Mouse (Mus musculus) midbrain, embryonic 14.5 days (tissue): ENCODE measurements around the gene Pck1. TPM values are rescaled to one million over a fixed set of nuclear protein-coding genes. Genes with fewer than 3 reads are reported as not detected.

Experiments
- ATAC-seq: fragments of 200-750 bp; cut with Nextera tagmentation; 2 replicates; pipeline ENCODE4 v1.8.0; 2017; ENCODE audit warnings: moderate number of reproducible peaks, moderate library complexity; ENCODE audit not compliant: low FRiP score, low TSS enrichment
- DNase-seq: peaks from one replicate; pipeline ENCODE4 v3.0.0-alpha.2; 2015
- H3K27ac ChIP-seq: fragments of 300-500 bp; sonication (generic); replicated peaks from 2 replicates; pipeline ENCODE4 v1.5.1; 2014; ENCODE audit warnings: mild to moderate bottlenecking, low read depth, low read length, moderate library complexity
- H3K27me3 ChIP-seq: fragments of 300-500 bp; sonication (generic); 2 replicates; pipeline ENCODE4 v1.6.1; 2014; ENCODE audit warnings: low read length, control low read depth, mixed read lengths; ENCODE audit not compliant: control insufficient read depth, insufficient read depth
- H3K36me3 ChIP-seq: fragments of 300-500 bp; sonication (generic); 2 replicates; pipeline ENCODE4 v1.6.1; 2014; ENCODE audit warnings: low read length, control low read depth; ENCODE audit not compliant: control insufficient read depth, insufficient read depth
- H3K4me1 ChIP-seq: fragments of 300-500 bp; sonication (generic); 2 replicates; pipeline ENCODE4 v1.6.1; 2014; ENCODE audit warnings: mild to moderate bottlenecking, antibody characterized with exemption, low read length, control low read depth; ENCODE audit not compliant: control insufficient read depth, insufficient read depth
- H3K4me2 ChIP-seq: fragments of 300-500 bp; sonication (generic); 2 replicates; pipeline ENCODE4 v1.6.1; 2014; ENCODE audit warnings: mild to moderate bottlenecking, low read length, moderate library complexity
- H3K4me3 ChIP-seq: fragments of 300-500 bp; sonication (generic); replicated peaks from 2 replicates; pipeline ENCODE4 v1.5.1; 2014; ENCODE audit warnings: low read depth, low read length
- H3K9ac ChIP-seq: fragments of 300-500 bp; sonication (generic); replicated peaks from 2 replicates; pipeline ENCODE4 v1.6.1; 2014; ENCODE audit warnings: mild to moderate bottlenecking, low read length, moderate library complexity
- H3K9me3 ChIP-seq: fragments of 300-500 bp; sonication (generic); 2 replicates; pipeline ENCODE4 v1.6.1; 2016; ENCODE audit warnings: low read length, control low read depth, mixed read lengths; ENCODE audit not compliant: control insufficient read depth
- WGBS: fragments of 180-500 bp; shearing (Covaris S2); extraction: QIAGEN DNeasy Blood & Tissue Kit; methylation state at CpG from one replicate; pipeline ENCODE4 v1.1.7; 2014; 5-methylcytosine and 5-hydroxymethylcytosine counted together
- polyA plus RNA-seq: library from polyadenylated mRNA; unstranded; fragments of >200 nt; fragmentation: Nextera tagmentation; extraction: Ambion mirVana; gene quantifications from 2 replicates; pipeline ENCODE4 v1.2.1, GENCODE M21; 2014

Gene Pck1
- polyA plus RNA-seq, 1 experiment from 2014 or later: not detected

DNA sequence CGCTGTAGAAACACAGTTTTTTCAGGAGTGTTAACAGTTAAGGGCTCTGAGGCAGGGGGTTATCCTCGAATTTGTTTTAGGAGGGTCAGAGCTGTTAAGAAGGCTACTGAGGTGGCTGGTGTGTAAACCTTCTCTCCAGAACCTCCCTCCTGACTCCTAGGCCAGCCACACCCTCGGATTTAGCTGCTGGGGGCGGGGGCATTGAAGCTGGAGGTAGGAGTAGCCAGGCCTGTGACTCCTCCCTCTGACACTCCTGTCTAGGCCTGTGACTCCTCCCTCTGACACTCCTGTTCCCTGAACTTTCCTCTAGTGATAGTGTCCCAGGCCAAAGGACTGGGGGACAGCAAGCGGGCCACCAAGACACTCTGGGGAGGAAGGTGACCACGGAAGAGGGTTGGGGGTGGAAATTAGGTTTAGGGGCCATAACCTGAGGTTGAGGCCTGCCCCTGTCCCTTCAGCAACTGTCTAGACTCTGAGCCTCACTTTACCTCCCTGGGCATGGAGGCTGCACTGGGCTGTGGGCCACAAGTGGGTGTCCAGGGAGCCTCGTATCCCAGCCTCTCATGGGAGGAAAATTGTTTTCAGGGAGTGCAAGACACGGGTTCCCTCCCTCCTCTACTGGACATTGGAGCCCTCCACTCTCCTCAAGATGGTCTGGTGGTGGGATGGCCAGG, 34.5 kb downstream of the Pck1 start:
- H3K36me3 ChIP-seq: no peaks in the 10 kb centered on the region
- no peak overlapping the region for H3K4me3 ChIP-seq
- H3K9ac ChIP-seq: no peak overlapping the region
- 0 out of 2 replicates have a peak, but pooled peaks cover 4% of the 10 kb centered on the region for H3K27me3 ChIP-seq
- DNase-seq (no peak), ATAC-seq (no peak)
- WGBS: 43% methylated on average over 8 of the region's 8 CpGs
- no peaks in the 10 kb centered on the region for H3K4me1 ChIP-seq
- H3K27ac ChIP-seq: no peak overlapping the region
- H3K4me2 ChIP-seq: no peak overlapping the region
- H3K9me3 ChIP-seq: no peaks in the 10 kb centered on the region

DNA sequence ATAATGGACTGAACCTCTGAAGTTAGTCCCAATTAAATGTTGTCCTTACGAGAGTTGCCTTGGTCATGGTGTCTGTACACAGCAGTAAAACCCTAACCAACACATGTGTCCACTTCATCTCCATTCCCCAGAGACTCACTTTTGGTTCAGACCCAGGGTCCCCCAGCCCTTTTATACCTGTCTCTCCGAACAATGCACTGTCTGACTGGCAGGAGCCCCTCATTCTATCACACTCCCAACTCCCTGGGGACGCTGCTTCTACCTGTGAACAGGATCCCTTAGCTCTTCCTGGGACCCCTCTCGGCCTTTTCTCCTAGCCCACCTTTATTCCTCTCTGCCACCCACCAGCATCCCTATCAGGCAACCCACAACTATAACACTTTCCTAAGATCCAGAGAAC, 41.9 kb downstream of the Pck1 start:
- no peaks in the 10 kb centered on the region for H3K36me3 ChIP-seq
- WGBS: 87% methylated on average over 4 of the region's 4 CpGs
- DNase-seq: no peak
- no peak overlapping the region for H3K27ac ChIP-seq
- peaks cover 4% of the 10 kb centered on the region; the same call in 1 of the 2 replicates for H3K9me3 ChIP-seq
- H3K4me3 ChIP-seq: no peak overlapping the region
- no peaks in the 10 kb centered on the region for H3K4me1 ChIP-seq
- H3K4me2 ChIP-seq: no peak overlapping the region
- H3K9ac ChIP-seq: no peak overlapping the region
- H3K27me3 ChIP-seq: no peaks in the 10 kb centered on the region
- ATAC-seq: no peak

DNA sequence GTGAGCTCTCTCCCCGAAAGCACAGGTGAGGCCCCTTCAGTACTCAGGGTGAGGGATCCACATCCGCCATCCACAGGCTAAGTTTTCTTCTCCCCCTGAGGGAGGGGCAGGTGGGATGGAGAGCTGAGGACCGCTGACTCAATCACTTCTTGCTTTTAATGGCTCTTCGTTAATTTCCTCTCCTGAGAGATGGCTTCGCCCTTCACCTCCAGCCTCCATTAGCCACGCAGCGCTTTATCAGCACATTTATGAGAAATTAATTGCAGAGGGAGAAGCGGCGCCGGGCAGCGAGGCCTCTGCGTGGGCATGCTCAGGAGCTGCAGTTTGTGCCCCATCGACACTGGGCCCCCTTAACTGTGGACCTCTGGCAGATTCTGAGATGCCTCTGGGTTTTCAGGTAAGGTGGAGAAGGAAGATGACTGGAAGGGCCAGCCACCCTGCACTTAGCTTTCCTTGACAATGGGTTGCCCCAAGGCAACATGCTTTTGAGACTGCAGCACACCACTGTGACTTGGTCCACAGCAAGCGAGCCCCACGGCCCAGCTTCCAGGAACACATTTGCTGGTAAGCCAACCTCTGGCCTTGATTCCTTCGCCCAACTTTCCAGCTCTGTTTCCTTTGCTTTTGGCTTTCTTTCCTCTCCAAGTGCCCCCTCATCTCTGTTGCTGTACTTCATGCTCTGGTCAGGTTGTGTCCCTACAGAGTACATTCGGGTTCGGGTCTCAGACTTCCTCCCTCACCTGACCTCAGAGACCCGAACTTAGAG, 50.3 kb downstream of the Pck1 start:
- DNase-seq: no peak
- WGBS: 83% methylated on average over 19 of the region's 19 CpGs
- no peaks in the 10 kb centered on the region for H3K4me1 ChIP-seq
- peaks cover 4% of the 10 kb centered on the region; the same call in 1 of the 2 replicates for H3K9me3 ChIP-seq
- H3K9ac ChIP-seq: no peak overlapping the region
- no peak overlapping the region for H3K4me3 ChIP-seq
- H3K36me3 ChIP-seq: no peaks in the 10 kb centered on the region
- ATAC-seq: no peak
- H3K27me3 ChIP-seq: no peaks in the 10 kb centered on the region
- no peak overlapping the region for H3K27ac ChIP-seq
- no peak overlapping the region for H3K4me2 ChIP-seq

DNA sequence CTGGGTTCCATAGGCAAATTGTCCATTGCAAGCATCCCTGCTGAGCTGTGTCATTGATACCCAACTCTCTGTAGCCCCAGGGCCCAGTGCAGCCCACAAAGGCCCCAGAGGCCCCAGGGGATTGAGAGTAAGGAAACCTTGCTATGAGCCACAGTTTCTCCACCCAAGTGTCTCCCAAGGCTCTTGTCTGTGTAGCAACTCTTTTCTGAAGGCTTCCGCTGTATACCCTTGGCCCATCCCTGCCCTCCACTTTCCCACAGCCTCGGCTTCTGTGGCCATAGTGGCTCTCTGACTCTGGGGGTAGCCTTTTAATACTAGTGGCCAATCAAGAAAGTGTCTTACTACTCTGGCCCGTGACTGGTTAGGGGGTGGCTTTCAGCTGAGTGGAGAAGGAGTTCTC, 50.9 kb downstream of the Pck1 start:
- no peak overlapping the region for H3K4me2 ChIP-seq
- H3K4me3 ChIP-seq: no peak overlapping the region
- ATAC-seq: no peak
- no peaks in the 10 kb centered on the region for H3K4me1 ChIP-seq
- H3K27me3 ChIP-seq: no peaks in the 10 kb centered on the region
- no peak overlapping the region for H3K27ac ChIP-seq
- no peak for DNase-seq
- H3K9me3 ChIP-seq: peaks cover 4% of the 10 kb centered on the region; the same call in 1 of the 2 replicates
- H3K36me3 ChIP-seq: no peaks in the 10 kb centered on the region
- H3K9ac ChIP-seq: no peak overlapping the region
- 86% methylated on average over 3 of the region's 3 CpGs for WGBS

DNA sequence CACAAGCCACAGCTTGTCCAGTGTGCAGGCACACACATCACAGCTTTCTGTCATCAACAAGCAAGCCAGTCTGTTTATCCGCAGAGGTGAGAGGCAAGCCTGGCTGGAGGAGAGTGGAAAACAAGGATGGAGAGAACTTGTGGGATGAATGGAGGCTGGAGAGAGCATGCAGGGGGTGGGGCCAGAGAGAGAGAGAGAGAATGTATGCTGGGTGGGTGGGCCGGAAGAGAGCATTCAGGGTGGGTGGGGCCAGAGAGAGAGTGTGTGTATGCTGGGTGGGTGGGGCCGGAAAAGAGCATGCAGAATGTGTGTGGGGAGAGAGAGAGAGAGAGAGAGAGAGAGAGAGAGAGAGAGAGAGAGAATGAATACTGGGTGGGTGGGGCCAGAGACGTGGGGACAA, 51.8 kb downstream of the Pck1 start:
- no peak for ATAC-seq

DNA sequence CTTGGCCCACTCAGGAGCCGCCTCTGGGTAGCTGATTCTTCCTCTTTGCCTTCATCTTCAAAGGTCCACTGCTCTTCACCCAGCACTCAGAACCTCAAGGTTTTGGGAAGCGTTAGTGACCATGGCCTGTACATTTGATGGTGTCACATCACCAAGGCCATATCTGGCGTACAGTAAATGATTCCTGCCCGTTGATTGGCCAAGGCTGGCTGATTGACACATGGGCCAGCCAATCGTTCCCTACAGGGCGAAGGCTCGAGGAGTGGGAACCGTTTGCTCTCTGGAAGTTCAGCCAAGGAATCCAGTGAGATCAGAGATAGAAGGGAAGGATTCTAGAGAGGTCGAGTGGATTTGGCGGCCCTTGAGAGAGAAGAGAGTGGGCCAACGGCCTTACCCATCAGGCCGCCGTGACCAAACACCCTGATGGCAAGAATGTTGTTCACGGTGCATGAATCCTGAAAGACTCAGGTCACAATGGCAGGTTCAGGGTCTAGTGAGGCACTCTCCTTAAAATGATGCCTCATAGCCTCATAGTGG, 52.8 kb downstream of the Pck1 start:
- ATAC-seq (no peak), DNase-seq (no peak)
- Histone ChIP-seq H3K9ac (no peak overlapping the region), H3K27me3 (no peaks in the 10 kb centered on the region), H3K4me2 (no peak overlapping the region), H3K4me1 (no peaks in the 10 kb centered on the region), H3K36me3 (no peaks in the 10 kb centered on the region), H3K27ac (no peak overlapping the region), H3K9me3 (no peaks in the 10 kb centered on the region), H3K4me3 (no peak overlapping the region)
- WGBS: 91% methylated on average over 14 of the region's 14 CpGs

More for the DNA sequence above, 51.8 kb downstream of the Pck1 start:
- H3K36me3 ChIP-seq: no peaks in the 10 kb centered on the region
- H3K27me3 ChIP-seq: no peaks in the 10 kb centered on the region
- no peaks in the 10 kb centered on the region for H3K9me3 ChIP-seq
- H3K4me3 ChIP-seq: no peak overlapping the region
- H3K4me1 ChIP-seq: no peaks in the 10 kb centered on the region
- no peak overlapping the region for H3K9ac ChIP-seq
- DNase-seq: no peak
- no peak overlapping the region for H3K4me2 ChIP-seq
- H3K27ac ChIP-seq: no peak overlapping the region
- 75% methylated on average over 4 of the region's 4 CpGs for WGBS

DNA sequence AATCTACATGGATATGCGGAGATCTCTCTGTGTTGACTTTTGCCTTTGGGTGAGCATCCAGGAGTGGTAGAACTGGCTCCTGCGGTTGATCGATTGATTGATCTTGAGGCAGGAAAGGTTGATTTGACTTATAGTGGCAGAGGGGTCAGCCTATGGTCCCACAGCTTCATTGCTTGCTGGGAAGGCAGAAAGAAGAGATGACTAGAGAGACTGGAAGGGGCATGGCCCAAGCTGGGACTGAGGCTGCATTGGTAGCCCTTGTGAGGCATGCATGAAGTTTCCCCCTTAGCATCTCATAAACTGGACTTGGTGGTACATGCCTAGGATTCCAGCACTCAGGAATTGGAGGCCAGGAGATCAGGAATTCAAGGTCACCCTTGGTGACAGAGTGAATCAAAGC, 54.2 kb downstream of the Pck1 start:
- H3K36me3 ChIP-seq: no peaks in the 10 kb centered on the region
- no peak for ATAC-seq
- DNase-seq: no peak
- no peak overlapping the region for H3K9ac ChIP-seq
- no peaks in the 10 kb centered on the region for H3K27me3 ChIP-seq
- H3K9me3 ChIP-seq: no peaks in the 10 kb centered on the region
- H3K4me2 ChIP-seq: no peak overlapping the region
- H3K27ac ChIP-seq: no peak overlapping the region
- H3K4me1 ChIP-seq: no peaks in the 10 kb centered on the region
- no peak overlapping the region for H3K4me3 ChIP-seq
- WGBS: 98% methylated on average over 3 of the region's 3 CpGs
